Mouse (Mus musculus) liver (tissue): ENCODE results near the gene Efcab14.

Experiments
- DNase-seq: peaks from one replicate; pipeline ENCODE4 v3.0.0-alpha.2; 2020; ENCODE audit warnings: mixed read lengths

Efcab14 gene

DNA sequence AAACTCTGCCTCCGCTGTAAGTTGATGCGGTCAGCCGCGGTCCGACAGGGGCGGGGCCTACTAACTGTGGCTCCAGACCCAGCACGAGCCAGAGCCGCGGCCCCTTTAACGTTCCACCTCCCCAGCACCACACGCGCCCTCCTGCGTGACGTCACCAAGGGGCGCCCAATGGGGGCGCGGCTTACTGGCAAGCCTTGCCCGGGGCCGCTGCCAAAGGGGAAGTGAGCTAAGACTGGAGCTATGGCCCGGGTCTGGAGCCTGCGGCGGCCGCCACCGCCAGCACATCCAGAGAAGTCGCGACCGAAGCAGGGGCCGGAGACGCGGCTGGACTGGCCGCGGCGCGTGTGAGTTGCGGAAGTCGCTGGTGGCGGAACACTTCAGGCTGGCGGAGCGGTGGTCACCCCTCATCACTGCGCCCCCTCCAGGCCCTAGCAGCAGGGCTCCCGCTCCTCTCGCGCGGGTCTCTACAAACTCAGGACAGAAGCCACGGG is at the start of gene Efcab14:
TSS of gene Efcab14 (plus strand) at position 194 of the 491 bp plus-strand sequence.
- DNase-seq, result peak; percentile 98

DNA sequence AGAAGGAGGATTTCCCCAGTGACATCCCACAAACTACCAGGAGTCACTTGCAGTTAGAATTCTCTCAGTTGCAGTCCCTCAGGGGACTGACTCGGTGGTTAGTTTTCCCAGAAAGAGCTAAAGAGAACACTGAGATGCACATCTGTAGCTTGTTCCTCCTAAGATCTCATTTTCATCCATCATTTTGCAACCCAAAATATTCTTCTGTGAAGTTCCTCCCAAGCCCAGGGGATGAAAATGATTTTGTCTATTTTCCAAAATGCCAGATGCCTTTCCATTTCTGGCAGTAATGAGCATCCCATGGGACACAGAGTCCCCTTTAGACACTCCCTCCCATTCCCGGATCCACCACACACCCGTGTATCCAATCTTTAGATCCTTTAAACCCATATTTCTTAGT is 36.1 kb upstream of the Efcab14 start:
- no peak for DNase-seq

DNA sequence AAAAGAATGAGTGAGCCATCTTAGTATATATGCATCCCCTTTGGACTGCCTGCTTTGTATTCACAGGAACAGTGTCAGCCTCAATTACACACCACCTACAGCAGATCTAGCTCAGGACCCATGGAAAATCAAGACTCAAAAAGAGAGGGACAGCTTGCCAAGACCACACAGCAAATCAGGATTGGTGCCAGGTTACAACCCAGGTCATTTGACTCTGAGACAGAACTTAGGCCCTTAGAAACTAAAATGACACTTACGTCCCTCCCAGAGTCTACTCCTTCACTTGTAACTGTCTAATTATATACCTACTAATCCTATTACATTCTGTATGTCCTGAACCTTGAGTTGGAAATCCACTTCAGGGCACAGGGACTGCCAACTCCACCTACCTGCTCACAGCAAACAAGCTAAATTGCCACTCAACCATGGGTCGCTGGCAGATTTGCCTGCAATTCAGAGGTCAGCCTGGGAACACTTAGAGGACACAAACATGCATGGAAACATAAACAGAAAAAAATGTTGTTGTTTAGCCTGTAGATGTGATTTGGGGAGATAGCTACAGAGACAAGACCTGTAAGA is 33.5 kb upstream of the Efcab14 start:
- DNase-seq, result no peak

DNA sequence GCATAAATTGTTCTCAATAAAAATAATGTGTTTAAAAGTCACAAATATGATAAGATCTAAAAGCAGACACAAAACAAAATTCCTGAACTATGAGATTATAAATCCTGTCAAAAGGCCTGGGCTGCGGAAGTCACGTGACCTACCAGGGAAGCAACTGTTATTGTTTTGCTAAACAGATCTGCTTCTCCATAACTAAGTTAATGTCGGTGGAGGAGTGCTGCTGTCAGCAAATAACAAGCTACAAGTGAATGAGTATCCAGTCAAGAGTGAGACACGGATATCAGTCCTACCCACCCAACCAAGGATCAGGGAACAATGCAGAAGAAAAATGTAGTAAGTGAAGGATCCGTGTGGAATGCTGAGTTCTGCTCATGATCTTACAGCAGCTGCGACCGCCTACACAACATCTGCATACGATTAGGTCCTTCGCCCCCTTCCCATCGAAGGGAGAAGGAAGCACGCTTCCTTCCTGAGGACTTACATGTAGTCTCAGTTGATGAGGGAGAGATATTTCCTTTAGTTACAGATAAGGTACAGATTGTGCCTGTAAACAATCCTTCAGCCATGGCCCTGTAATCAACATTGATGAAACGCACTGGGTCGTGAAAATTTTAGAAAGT is 28.5 kb upstream of the Efcab14 start:
- no peak for DNase-seq

DNA sequence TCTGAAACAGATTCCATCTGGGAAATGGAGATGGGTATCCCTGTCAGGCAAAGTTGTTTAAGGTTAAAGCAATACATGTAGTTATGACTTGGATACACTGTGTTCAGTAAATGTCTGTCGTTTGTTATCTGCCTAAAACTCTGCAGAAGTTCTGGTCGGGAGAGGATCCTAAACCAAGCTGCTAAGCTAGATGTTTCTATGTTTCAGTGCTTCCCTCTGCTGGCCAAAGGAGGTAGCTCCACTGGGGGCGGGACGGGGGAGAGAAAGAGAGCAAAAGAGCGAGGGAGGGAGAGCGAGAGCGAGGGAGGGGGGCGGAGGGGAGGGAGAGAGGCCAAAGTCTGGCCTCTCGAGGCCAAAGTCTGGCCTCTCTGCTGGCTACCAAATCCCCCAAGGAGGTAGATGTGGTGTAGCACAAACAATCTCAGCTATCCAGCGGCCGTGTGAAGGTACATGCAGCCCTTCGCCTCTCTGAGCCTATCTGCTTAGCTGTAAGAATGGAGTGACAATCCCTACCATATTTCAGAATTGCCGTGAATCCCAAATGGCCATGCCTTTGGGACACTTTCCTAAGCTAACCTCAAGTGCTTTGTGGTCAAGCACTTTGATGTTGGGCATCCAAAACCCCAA is 27.6 kb upstream of the Efcab14 start:
- DNase-seq, result peak; percentile 75

DNA sequence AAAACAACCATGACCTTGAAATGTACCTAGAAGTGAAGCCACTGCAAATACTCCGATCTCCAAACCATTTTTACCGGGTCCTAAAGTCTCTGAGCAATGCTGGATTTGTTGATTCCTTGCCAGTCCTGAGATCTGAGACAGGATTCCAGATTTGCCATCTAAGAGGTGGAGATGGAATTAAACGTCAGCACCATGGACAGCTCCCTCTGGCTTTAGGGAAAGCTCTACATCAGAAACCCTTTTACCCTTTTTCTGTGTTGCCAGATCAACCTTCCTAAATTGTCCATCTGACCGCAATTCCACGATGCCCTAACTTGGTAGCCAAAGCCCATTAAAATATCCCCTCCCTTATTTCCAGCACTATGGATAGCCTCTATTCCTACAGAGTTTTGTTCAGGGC is 8.8 kb upstream of the Efcab14 start:
- DNase-seq, result peak; percentile 54

DNA sequence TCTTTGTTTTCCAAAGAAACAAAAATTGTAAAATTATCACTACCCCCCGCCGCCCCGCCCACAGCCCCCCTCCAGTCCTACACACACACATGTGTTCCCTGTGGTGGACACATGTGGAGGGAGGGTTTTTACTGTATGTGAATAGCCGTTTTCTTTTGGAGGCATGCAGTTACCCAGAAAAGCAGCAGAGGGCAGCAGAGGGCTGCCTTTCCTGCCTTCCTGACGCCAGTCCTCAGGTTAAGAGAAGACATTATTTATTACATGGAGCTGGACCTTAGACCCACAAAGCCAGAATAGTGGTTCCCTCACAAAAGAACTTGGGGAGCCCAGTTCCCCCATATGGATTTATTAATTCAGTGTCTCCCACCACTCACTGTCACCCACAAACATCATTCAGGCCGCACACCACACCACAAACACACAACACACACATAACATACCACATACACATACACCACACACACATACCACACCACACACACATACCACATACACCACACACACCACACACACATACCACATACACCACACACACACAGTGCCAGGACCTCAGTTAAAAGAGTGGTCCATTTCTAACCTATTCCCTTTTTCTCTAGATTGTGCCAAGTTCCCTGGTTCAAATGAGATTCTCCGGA is 5.8 kb upstream of the Efcab14 start:
- peak; percentile 65 for DNase-seq

DNA sequence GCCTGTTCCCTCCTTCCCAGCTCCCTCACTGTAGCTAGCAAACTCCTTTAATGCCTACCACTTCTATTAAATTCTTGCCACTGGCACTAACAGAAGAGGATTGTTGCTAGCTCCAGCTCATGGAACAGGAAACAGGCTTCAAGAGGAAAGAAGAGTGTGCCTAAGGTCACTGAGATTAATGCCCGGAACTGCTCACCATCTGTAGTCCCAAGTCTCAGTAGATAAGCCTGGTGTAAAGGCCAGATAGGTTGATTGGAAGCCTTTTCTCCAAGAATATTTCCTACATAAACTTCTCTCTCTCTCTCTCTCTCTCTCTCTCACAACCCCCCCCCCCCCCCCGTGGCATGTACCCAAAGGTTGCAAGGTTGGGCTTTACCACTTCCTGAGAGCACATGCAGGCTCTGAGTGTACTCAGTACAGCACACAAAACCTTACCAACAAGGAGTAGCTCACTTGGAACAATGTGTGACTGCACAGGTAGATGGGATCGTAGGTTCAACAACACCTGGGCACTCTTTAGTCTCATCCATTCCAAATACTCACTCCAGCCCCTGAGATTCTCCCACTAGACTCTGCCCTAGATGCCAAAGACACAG is 5.2 kb upstream of the Efcab14 start:
- DNase-seq, result no peak

DNA sequence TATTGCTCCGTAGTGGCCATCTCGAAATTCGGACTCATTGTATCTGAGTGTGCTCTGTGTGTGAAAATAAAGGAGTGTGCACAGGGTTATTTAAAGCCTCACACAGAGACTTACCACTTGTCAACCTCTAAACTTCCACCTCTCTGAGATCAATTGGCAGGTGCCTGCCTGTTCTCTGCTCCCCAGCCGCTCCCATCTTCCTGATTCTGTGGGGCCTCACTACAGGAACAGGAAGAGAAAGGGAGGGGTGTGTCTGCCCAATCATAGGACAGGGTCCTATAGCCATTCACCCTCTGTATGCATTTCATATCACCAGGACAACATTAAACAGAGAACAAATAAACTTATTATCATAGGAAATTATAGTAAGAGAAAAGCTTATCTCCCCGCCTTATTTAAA is 3.8 kb upstream of the Efcab14 start:
- no peak for DNase-seq

DNA sequence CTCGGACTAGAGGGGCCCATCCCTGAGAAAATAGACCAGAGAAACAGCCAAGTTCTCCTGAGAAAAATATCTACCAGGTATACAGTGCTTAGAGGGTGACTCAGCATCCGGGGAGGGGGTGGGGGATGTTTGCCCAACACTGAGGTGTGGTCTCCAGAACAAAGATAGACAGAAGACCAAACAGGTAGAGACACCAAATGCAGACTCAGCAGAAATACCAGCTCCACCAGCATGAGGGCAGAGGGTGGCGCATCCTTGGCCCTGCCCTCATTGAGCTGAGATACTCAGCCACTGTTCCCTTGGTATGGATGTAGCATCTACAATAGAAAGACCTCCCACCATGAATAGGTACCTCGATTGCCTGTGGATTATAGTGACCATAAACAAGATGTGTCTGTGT is 2.7 kb upstream of the Efcab14 start:
- DNase-seq, result no peak

DNA sequence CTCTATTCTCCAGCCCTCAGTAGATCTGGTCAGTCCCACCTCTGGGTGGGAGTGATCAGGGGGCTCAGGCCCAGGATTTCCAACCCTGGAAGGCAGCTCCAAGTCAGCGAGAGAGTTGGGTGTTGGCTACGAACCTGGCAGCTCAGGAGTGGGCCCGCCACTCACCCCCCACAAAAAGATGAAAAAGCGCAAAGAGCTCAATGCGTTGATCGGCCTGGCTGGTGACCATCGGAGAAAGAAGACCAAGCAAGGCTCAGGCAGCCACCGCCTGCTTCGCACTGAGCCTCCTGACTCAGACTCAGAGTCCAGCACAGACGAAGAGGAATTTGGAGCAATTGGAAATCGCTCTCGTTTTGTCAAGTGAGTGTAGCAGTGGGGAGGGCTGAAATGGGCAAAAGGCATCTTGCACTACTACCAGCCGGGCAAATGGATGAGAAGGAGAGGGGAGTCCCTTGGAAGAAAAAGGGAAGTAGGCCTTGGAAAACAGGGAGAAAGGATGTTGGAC is 989 bp downstream of the Efcab14 start:
- peak; percentile 14 for DNase-seq

DNA sequence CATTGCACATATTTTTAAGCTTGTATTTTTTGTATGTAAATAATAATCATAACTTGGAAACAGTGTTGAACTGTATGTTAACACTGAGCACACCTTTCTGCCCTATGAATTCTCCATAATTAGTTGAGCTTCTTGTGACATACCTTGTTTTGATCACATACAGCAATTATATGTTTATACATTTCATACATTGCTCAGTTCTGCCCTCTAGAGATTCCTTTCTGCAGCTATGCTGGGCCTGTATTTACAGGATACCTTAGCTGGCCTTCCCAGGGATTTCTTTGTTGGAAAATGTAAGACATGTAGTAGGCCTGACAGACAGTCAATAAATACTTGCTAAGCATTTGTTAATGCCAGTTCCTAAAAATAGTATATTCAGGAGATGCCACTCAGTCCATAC is 5.1 kb downstream of the Efcab14 start:
- no peak for DNase-seq

DNA sequence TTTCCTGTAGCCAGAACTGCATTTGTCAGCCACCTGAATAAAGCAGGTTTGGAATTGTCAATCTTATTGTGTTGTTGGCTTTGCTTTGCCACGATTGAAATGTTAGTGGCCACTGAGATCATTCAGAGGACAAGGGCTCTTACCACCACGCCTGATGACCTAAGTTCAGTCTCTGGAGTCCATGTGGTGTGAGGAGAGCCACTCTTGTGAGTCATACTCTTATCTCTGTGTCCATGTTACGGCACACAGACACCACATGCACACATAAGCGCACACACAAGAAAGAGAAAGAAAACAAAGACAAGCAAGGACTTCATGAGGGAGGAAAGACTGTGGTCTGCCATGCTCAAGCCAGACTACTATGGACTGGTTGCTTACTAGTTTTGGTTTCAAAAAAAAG is 5.6 kb downstream of the Efcab14 start:
- no peak for DNase-seq

DNA sequence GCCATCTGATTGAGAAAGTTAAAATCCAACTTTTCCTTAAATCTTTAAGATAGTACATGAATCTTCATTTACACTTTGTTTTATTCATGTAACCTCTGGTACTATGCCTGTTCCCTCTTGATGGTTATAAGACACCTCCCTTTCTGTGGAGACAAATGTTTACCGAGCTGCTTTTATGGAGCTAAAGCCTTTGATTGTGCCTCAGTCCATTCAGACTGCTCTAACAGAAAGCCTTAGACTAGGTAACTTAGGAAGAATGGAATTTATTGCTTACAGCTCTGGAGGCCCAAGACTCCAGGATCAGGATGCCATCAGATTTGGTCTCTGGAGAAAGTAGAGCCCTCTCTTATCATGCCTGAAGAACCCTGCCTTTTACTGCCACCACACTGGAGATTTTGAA is 10.6 kb downstream of the Efcab14 start:
- no peak for DNase-seq

DNA sequence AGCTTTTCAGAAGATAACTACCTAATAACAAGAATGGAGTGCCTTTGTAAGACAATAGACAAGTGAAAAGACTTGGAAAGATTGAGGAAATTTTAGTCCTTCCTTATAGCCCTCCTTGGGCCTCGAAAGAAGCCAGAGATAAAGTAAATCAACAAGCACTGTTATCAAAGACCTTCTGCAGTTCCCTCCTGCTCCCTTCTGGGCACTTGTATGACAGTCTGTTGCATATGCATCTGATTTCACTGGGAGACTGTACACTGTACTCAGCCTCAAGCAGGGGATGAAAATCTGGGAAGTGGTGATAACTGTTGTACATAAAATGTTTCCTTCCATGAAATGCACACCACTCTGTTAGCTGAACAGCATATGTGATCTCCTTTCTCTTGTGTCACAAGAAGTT is 11.8 kb downstream of the Efcab14 start:
- no peak for DNase-seq

DNA sequence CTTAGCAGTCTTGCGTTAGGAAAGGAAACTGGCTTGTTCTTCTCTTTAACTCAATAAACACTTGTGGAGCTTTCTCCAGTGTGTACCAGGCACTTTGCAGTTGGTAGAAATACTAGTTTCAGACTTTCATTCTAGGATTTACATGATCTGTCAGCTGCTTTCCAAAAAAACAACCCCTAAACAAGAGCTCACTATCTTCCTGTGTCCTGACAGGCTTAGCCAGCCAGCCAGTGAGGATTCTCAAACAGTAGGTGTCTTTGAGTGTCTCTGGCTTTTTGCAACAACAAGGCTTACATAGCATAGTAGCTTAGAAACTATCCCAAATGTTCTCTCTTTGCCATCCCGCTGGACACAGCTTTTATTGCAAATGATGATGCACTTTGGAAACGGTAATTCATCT is 16.6 kb downstream of the Efcab14 start:
- no peak for DNase-seq

DNA sequence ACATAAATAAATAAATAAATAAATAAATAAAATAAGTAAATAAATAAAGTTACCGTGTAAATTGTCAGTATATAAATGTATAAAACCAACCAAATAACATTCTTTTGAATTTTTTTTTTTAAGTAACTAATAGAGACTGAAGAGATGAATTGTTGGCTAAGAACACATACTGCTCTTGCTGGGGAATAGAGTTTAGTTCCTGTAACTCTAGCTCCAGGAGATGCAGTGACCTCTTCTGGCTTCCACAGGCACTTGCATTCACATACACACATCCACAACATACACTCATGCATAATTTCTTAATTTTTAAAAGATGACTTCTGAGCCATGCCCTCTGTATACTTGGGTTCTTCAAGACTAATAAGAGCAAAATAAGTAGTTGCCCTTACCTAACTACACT is 17.3 kb downstream of the Efcab14 start:
- DNase-seq, result no peak

DNA sequence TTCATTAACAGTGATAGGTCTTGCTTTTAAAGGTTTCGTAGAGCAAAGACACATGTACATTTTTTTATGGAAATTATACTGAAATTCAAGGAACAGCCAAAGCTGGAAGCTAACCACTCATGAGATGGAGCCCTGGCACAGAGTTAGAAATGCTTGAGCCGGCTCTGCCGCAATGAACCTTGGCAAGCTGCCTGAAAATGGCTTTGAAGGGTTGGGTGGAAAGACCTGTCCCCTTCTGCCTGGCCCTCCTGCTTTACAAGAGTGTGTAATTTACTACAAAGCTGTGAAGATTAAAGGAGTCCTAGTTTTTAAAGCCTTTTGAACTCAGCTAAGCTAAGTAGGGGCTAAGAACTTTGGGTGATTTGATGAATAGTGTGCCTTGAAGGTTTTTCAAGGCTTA is 23.7 kb downstream of the Efcab14 start:
- no peak for DNase-seq

DNA sequence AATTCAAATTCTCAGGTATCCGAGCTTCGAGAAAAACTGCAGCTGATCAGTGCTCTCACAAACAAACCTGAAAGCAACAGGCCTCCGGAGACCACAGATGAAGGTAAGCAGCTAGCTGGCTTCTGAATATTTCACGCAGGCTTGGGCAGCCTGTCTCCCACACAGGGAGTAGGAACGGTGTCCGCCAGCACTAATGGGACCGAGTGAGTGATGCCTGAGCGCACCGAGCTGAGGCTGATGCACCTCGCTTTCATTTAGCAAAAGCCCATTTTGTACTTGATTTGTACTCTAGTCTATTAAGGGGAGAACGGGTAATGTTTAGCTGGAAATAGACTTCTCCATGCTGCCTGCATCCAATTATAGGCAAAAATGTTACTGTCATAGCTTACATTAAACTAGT is 27.0 kb downstream of the Efcab14 start:
- DNase-seq, result no peak

DNA sequence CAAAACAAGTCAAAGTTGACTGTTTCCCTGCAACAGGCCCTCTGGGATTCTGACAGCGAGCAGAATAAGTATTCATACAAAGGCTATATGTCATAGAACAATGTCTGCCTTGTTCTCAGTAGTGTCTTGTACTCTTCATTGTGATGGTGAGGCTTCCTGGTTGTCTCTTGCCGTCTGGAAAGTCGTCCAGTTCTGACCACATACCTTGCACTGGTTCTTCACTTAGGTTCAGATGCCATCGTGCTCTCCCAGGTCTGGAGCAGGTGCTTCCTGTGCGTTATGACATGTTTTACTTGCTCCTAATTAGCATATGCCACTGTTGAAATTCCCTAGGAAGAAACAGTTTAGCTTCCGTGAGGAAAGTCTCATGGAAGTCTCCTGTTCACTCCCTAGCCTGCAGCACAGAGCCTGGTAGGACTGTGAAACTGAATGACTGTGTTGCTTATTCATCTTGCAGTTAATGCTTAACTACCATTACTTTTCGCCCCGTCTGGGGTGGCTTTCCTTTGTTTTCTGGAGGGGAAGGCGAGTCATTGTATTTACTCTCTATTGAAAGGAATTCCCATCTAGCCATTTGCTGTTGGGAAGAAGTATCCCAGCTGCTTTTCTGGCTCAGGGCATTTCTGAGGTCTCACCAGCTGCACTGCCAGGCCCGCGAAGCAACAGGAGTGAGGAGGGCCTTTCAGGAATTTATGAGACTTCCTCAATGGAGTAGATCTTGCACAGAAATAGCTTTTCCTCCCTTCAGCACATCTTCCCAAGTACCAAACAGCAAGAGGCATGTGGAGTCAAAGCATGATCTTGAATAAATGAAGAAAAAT is 30.3 kb downstream of the Efcab14 start:
- DNase-seq, result no peak

DNA sequence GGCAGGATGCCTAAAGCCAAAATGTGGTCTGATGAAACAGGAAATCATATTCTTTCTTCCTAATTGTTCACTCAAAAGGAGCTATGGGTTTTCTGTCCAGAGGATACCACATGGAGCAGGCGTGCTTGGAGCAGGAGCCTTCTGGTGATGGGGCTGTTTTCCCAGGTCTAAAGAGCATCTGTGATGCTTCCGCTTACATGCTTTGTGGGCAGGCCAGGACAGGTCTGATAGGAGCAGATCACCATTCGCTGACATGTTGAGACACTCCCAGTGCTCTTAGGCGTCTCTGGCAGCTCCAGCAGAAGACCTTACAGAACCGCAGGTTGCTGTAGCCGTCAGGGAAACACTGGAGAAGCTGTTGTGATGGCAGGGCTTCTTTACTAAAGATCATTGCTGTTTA is 37.5 kb downstream of the Efcab14 start:
- DNase-seq, result no peak

DNA sequence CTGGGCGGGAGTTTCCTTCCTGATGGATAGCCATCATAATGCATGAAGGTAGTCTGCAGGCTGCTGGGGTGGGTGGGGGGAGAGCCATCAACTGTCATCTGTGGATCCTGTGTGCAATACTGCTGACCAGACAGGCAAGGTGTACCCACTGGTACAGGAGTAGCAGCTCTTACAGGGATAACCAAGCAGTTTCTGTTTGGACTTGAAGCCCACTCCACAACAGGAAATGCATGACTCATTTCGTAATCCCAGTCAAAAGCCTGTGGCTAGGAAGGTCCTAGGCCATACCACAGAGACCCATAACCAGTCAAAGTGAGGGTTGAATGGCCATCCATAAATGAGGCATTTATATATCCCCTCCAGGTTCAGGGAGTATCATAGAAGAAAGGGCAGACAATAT is 40.1 kb downstream of the Efcab14 start:
- no peak for DNase-seq

DNA sequence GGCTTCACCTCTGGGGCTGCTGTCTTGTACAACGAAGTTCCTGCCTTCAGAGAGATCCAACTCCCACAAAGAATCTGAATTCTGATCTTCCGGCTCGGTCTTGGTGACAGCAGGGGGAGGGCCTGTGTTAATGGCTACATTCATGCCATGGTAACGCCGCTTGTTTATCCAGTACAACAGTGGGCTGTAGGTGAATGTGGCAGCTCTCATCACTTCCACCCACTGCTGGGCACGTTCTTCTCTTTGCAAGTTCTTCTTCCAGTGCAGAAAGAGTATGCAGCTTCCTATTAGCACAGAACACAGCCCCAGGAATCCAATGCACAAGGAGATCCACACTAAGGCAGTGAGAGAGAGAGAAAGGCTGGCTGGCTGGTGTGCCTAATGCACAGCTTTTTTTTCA is 42.7 kb downstream of the Efcab14 start:
- DNase-seq, result no peak
